Mouse (Mus musculus) left cerebral cortex, postnatal 36 days (tissue): ENCODE results near the gene Tbr1. TPM values are rescaled to one million over a fixed set of nuclear protein-coding genes. Genes with fewer than 3 reads are reported as not detected.

Experiments used
- DNase-seq, 2 experiments: peaks; one replicate each; pipeline ENCODE4 v3.0.0; 2021 to 2022; ENCODE audit warnings: low spot score in 2 of 2, mixed read lengths in 1 of 2
- intact Hi-C: fragments of 180-260 bp; cut with DNase I; formaldehyde crosslinking; loops from one replicate; pipeline ENCODE4 v1.15.1; 2025
- microRNA-seq: library from miRNA; unstranded; fragments of <30 nt; microRNA quantifications from one replicate; pipeline ENCODE4 v1.2.0, GENCODE M21; 2022
- total RNA-seq, 2 experiments: library from RNA; stranded (reverse); gene quantifications; 2 replicates each; pipeline ENCODE4 v1.2.3; 2021

Gene Tbr1
- total RNA-seq, 2 experiments from 2014 or later: 121 to 153 TPM

DNA sequence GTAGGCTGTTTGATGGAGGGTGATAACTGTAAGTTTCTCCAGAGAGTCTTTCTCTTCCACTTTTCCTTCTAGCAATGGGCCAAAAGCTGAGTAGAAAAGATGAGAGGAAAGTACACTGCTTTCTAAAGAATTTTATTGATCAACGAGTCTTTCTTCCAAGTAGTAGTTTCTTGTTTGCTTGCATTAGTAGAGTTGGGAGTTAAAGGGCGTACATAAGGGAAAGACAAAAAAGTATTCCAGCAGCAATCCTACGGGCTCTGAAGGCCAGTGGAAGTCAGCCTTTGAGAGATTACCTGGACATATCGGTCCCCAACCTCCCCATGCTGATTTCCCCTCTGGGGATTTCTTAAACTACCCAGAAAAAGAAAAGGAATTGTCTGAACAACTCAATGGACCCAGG is 8.0 kb downstream of the Tbr1 start:
- DNase-seq: peak in 1 of 2 experiments; percentile 20
- intact Hi-C loops: loop anchor here (5.0 to 10.0 kb wide), 2 partner anchors 154 to 817 kb away; no protein-coding TSS in a partner anchor

DNA sequence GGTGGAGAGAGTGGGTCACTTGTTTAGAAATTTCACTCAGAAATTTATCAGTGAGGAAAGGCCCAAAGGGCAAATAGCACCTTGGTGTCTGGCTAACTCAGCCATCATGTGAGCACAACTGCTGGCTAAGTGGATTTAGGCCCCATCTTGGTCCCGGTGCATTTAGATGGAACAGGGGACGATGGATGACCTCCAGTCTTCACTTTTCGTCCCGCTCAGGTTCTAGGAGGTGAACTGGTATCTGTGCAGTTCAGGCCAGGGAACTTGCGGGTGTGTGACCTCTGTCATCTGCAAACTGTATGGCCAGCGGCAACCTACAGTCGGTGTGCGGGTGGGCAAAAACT is 8.4 kb downstream of the Tbr1 start:
- DNase-seq: no peak
- intact Hi-C loops: loop anchor here (5.0 to 10.0 kb wide), 2 partner anchors 154 to 816 kb away; no protein-coding TSS in a partner anchor

DNA sequence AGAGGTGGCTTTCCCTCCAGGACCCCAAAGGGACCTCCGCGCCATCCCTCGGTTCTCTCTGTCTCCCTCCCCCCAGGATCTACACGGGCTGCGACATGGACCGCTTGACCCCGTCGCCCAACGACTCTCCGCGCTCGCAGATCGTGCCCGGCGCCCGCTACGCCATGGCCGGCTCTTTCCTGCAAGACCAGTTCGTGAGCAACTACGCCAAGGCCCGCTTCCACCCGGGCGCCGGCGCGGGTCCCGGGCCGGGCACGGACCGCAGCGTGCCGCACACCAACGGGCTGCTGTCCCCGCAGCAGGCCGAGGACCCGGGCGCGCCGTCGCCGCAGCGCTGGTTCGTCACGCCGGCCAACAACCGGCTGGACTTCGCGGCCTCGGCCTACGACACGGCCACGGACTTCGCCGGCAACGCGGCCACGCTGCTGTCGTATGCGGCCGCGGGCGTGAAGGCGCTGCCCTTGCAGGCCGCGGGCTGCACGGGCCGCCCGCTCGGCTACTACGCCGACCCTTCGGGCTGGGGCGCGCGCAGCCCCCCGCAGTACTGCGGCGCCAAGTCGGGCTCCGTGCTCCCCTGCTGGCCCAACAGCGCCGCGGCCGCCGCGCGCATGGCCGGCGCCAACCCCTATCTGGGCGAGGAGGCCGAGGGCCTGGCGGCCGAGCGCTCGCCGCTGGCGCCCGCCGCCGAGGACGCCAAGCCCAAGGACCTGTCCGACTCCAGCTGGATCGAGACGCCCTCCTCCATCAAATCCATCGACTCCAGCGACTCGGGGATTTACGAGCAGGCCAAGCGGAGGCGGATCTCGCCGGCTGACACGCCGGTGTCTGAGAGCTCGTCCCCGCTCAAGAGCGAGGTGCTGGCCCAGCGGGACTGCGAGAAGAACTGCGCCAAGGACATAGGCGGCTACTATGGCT is 9.0 kb downstream of the Tbr1 start:
- peak; percentile 54 to 64 for DNase-seq
- intact Hi-C loops: loop anchor here (5.0 to 10.0 kb wide), 2 partner anchors 153 to 816 kb away; no protein-coding TSS in a partner anchor

DNA sequence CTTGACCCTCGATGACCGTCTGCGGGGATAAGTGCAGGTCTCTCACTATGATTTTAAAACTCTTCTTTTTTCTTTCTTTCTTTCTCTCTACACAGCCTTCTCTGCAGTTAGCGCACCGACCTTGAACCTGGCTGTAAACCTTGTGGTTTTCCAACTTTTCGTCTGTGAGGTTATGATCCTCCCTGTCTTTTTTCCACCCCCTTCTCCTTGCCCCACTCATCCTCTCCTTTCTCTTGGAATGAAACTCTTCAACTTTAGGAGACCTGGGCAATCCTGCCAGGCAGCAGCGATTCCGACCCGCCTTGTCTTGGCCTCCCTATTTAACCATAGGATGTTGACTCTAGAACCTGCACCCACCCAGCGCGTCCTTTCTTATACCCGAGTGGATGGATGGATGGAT is 9.8 kb downstream of the Tbr1 start:
- intact Hi-C loops: loop anchor here (5.0 to 10.0 kb wide), 2 partner anchors 152 to 815 kb away; no protein-coding TSS in a partner anchor
- no peak for DNase-seq

DNA sequence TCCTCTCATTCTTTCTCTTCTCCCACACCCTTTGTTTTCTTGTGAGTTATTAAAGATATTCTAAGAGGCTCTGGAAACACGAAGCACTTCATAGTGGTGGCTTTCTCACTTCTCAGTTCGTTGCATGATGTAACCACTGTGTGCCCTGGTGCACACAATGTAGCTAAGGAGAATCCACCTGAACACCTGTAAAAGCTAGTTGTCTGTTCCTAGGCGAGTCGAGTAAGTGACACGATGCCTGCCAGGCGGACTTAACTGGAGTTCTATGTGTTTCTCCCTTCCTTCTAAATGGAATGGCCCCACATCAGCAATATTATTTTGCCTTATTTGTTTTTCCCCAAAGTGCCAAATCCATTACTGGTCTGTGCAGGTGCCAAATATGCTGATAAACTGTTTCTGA is 10.4 kb downstream of the Tbr1 start:
- intact Hi-C loops: loop anchor here (5.0 to 10.0 kb wide), 2 partner anchors 152 to 814 kb away; no protein-coding TSS in a partner anchor
- peak; percentile 22 to 25 for DNase-seq

DNA sequence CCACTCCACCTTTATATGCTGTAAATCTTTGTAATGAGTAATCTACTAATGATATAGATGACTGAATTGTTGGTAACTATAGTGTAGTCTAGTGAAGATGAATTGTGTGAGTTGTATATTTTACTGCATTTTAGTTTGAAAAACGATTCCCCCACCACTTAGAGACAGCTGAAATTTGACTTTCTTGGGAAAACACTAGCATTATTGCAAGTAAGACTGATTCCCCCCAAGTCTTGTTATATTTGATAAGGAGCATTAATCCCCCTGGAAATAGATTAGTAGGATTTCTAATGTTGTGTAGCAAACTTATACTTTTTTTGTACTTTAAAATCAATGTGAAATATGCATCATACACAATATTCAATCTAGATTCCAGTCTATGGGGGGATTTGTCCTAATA is 10.8 kb downstream of the Tbr1 start:
- intact Hi-C loops: loop anchor here (5.0 to 10.0 kb wide), 2 partner anchors 151 to 814 kb away; no protein-coding TSS in a partner anchor
- DNase-seq: no peak

DNA sequence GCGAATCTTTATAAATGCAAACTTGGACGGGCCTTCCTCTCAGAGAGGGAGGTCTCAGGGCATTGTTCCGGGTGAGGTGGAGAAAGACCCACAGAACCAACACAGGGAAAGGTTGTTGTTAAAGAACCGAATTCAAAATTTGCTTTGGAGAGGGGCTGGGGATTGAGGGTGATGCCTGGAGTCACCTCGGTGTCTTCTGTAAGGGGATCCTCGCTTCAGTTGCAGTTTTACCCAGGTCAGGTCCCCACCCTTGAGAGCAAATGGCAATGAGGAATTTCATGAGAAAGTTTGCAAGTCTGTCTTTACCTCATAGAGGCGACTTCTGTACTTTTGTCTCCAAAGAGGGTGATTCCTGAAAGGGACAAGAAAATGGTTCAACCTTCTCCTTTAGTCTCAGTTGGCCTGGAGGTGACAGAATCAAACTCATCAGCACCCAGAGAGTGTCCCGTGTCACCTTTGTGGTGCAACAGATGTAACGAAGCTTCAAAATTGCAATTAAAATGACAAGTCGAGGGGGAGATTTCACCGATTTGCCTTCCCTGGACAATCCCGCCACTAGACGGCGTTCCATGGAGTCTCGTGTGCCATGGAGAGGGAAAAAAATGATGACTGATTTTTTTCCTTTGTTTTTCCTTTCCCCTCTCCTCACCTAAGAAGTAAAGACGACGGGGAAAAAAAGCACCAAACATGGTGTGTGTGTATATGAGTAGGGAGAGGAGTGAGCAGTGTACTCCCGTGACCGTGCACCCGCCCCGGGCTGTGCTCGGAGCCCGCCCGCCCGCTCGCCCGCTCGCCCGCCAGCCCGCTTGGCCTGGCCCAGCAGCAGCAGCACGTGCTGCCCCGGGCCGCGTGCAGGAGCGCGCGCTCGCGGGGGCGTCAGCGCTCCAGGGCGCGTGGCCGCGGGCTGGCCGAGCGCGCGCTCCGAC is 12.1 kb downstream of the Tbr1 start:
- intact Hi-C loops: loop anchor here (2.0 to 10.0 kb wide), 4 partner anchors 150 to 812 kb away; no protein-coding TSS in a partner anchor

DNA sequence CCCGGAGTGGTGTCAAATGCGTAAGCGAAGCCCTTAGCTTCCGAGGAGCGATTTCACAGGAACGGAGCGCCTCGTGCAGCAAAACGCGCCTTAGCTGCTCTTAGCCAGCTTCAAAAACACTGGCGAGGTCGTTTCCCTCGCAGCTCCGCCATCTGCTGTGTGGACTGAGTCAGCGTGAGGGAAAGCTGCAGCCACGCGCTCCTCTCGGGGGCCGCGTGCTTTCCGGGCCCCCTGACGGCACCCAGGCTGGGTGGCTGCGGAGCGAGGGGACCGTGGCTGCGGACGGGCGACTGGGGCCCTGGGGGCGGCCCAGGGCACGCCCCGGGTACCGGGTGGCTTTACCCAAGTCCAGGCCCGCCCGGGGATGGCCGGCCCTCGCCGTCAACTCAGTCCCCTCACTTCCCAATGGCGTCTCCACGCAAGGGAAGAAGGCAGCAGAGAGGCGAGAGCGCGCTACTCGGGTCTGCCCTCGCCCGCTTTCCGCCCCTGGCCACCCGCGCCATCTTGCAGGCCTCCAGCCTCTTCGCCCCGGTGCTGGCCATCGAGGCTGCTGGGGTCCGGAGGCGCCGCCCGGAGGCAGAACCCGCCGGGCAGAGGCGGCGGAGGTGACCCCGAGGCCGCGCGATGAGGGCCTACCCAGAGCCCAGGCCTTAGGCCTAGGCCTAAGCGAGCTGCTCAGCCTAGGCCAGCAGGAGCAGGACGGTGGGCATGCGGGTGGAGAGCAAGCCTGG is 13.0 kb downstream of the Tbr1 start:
- DNase-seq: peak; percentile 59 to 72
- intact Hi-C loops: loop anchor here (2.0 to 10.0 kb wide), 4 partner anchors 149 to 643 kb away; no protein-coding TSS in a partner anchor

More for the DNA sequence above, 12.1 kb downstream of the Tbr1 start:
- peak; percentile 47 for DNase-seq

DNA sequence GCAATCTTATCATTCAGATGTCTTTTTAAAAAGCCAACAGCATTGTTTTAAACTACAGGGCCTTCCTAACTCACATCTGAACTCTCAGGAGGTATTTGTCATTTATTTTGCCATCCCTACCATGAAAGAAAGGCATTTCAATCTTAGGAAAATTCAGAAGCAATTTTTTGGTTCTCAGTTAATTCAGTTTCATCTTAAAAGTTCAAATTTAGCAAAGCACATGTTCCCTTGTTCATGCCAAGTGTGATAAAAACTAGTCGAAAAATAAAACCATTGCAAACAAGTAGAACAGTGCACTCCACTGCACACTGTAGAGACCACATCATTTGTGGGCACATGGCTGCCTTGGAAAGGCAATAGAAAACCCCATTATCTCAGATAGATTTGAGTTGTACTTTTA is 15.5 kb downstream of the Tbr1 start:
- intact Hi-C loops: loop anchor here (5.0 to 10.0 kb wide), 2 partner anchors 147 to 469 kb away; no protein-coding TSS in a partner anchor

DNA sequence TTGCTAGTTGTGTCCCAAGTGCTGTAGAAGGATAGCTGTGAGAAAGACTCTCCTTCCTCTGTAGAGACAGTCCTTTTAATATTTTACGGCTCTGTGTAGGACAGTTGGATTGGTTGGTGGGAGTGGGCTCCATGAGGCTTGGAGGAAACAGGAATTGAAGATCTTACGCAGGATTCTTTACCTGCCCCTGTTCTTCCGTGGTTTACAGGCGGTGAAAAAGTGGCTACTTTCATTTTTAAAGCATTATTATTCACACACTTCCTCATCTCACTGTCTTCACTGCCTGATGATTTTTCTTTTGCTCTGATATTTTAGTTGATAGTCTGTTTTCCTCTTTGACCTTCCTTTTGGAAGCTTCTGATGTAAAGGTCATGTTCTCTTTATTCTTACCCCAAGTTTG is 17.5 kb downstream of the Tbr1 start:
- DNase-seq: no peak
- intact Hi-C loops: no loop called here

More for the DNA sequence above, 15.5 kb downstream of the Tbr1 start:
- DNase-seq: no peak

DNA sequence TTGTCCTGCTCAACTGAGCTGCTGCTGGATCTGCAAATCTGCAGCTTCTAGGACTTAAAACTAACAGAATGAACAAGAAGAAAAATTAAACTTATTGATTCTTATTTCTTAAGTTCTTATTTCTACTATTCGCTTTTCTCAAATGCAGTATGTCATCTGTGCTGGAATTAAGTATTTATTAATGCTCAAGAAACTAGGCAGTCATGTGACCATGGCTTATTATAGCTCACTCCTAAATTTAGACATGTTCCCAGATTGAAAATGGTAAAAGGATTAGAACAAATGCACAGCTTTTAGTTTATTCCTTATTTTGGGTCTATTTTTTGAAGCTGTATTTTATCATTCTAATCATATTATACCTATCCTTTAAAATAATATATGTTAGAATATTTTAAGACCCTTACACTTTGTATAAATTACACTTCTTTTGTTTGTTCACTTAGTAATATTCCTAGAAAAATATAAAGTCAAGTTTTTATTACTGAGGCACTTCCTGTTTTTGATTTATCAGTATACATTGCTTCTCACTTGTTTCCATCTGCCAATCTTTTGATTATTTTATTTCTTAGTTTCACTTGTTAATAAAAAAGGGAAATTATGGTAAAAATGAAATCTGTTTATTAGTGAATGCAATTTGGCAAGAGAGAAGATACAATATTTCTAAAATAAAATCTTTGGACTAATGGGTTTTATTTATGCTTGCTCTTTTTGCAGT is 20.9 kb downstream of the Tbr1 start:
- intact Hi-C loops: no loop called here
- DNase-seq: no peak

DNA sequence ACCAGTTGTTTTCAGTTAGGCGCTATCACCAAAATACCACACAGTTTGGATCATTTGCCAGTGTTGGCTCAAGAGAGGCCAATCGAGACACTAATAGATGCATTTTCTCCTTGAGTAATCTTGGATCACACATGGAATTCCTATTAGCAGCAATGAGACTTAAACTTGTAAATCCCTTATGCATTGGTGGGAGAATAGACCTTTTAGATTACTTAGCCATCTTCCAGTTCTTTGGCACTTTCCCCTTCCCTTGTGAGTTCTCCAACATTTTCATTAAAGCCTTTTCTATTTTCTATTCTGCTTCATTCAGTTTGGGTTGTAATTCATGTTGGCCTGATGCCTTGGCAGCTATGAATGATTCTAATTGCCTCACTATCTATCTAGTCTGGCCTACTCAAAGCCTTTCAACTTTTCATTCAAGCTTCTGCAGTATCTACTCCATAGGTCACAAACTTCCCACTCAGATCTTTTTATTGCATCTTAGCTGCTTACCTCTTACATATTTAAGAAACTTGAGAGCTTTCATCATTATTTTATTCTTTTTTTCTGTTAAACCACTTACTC is 34.6 kb downstream of the Tbr1 start:
- intact Hi-C loops: no loop called here
- no peak for DNase-seq

Small RNA genes lying within 50 kb of the gene (microRNA-seq; reads per million reads assigned to microRNA genes)
- gene Gm22403: not detected

Other genes starting within 250 kb of the Tbr1 start
- gene Tank, start 224.3 kb upstream of the Tbr1 start, total RNA-seq: 10 to 100 TPM; 30.6 to 37.7 TPM
- 100 to 1,000 TPM; 103 to 112 TPM for gene Psmd14, start 91.2 kb upstream of the Tbr1 start, total RNA-seq
- gene Slc4a10, start 243.5 kb downstream of the Tbr1 start, total RNA-seq: 100 to 1,000 TPM; 200 to 220 TPM